Mouse (Mus musculus) hindbrain, embryonic 13.5 days (tissue): Measurements from ENCODE around the gene Gm6526. TPM values are rescaled to one million over a fixed set of nuclear protein-coding genes. Genes with fewer than 3 reads are reported as not detected.
"Not testable (repeated sequence)": the region's sequence is repeated elsewhere in the genome, so short reads cannot be mapped to it uniquely, and the experiment has no call there.

Experiments used
- ATAC-seq: fragments of 200-750 bp; cut with Nextera tagmentation; 2 replicates; pipeline ENCODE4 v1.8.0; 2017; ENCODE audit warnings: moderate TSS enrichment; ENCODE audit not compliant: low FRiP score
- H3K27ac ChIP-seq: fragments of 300-500 bp; sonication (generic); 2 replicates; pipeline ENCODE4 v1.5.1; 2015; ENCODE audit warnings: inconsistent platforms, mild to moderate bottlenecking, moderate library complexity
- H3K27me3 ChIP-seq: fragments of 300-500 bp; sonication (generic); 2 replicates; pipeline ENCODE4 v1.6.1; 2015; ENCODE audit warnings: mild to moderate bottlenecking, inconsistent platforms
- H3K36me3 ChIP-seq: fragments of 300-500 bp; sonication (generic); 2 replicates; pipeline ENCODE4 v1.6.1; 2015; ENCODE audit warnings: mild to moderate bottlenecking, inconsistent platforms
- H3K4me1 ChIP-seq: fragments of 300-500 bp; sonication (generic); replicated peaks from 2 replicates; pipeline ENCODE4 v1.6.1; 2015; ENCODE audit warnings: inconsistent platforms
- H3K4me2 ChIP-seq: fragments of 300-500 bp; sonication (generic); 2 replicates; pipeline ENCODE4 v1.6.1; 2015; ENCODE audit warnings: inconsistent platforms, mild to moderate bottlenecking, moderate library complexity
- H3K4me3 ChIP-seq: fragments of 300-500 bp; sonication (generic); 2 replicates; pipeline ENCODE4 v1.5.1; 2015; ENCODE audit warnings: mild to moderate bottlenecking, inconsistent platforms
- H3K9ac ChIP-seq: fragments of 300-500 bp; sonication (generic); 2 replicates; pipeline ENCODE4 v1.6.1; 2015; ENCODE audit warnings: mild to moderate bottlenecking, inconsistent platforms
- H3K9me3 ChIP-seq: fragments of 300-500 bp; sonication (generic); 2 replicates; pipeline ENCODE4 v1.6.1; 2016; ENCODE audit warnings: inconsistent platforms
- WGBS: fragments of 180-500 bp; shearing (Covaris S2); methylation state at CpG from one replicate; pipeline ENCODE4 v1.1.7; 2015; 5-methylcytosine and 5-hydroxymethylcytosine counted together
- polyA plus RNA-seq: library from polyadenylated mRNA; unstranded; fragments of >200 nt; fragmentation: Nextera tagmentation; extraction: Ambion mirVana; gene quantifications from 2 replicates; pipeline ENCODE4 v1.2.1, GENCODE M21; 2015

Gm6526 gene
- polyA plus RNA-seq: not detected in 2 replicates

GRCm38 (mm10) chr14:43747566-43747965 is at the start of gene Gm6526:
Gene Gm6526 (plus strand): TSS chr14:43747866.
- not testable (repeated sequence) for H3K27ac ChIP-seq, H3K27me3 ChIP-seq, H3K4me1 ChIP-seq, H3K36me3 ChIP-seq, H3K4me3 ChIP-seq, ATAC-seq, H3K9ac ChIP-seq, H3K9me3 ChIP-seq, H3K4me2 ChIP-seq
- 86% methylated on average over 4 of the region's 4 CpGs for WGBS

GRCm38 (mm10) chr14:43727385-43727784 is 20.3 kb upstream of the Gm6526 start, which contains the start of gene Gm16506:
Gene Gm16506 (minus strand): TSS chr14:43727485.
- not testable (repeated sequence) for ATAC-seq
- WGBS: 98% methylated on average over 2 of the region's 3 CpGs

GRCm38 (mm10) chr14:43784645-43785044 is 37.0 kb downstream of the Gm6526 start, which contains the start of gene Gm8180:
Gene Gm8180 (minus strand): TSS chr14:43784745.
- not testable (repeated sequence) for H3K9me3 ChIP-seq, H3K4me2 ChIP-seq, H3K4me3 ChIP-seq, H3K9ac ChIP-seq, H3K27me3 ChIP-seq, H3K36me3 ChIP-seq, H3K27ac ChIP-seq, H3K4me1 ChIP-seq, ATAC-seq
- WGBS: 86% methylated on average over 3 of the region's 3 CpGs

More at GRCm38 (mm10) chr14:43727385-43727784, 20.3 kb upstream of the Gm6526 start, which contains the start of gene Gm16506:
- not testable (repeated sequence) for H3K36me3 ChIP-seq, H3K9me3 ChIP-seq, H3K9ac ChIP-seq, H3K4me3 ChIP-seq, H3K4me2 ChIP-seq, H3K4me1 ChIP-seq, H3K27ac ChIP-seq, H3K27me3 ChIP-seq

- not testable (repeated sequence) for ATAC-seq, H3K27me3 ChIP-seq, H3K9ac ChIP-seq, H3K4me1 ChIP-seq, H3K9me3 ChIP-seq, H3K27ac ChIP-seq, H3K36me3 ChIP-seq, H3K4me3 ChIP-seq, H3K4me2 ChIP-seq
- WGBS: 84% methylated on average over 5 of the region's 5 CpGs
Observed at GRCm38 (mm10) chr14:43793811-43794210, 46.1 kb downstream of the Gm6526 start.

- H3K9ac ChIP-seq: 0 out of 2 replicates have a peak overlapping the region, but pooled peaks have one; percentile 24
- H3K36me3 ChIP-seq: no peaks in the 10 kb centered on the region
- H3K4me3 ChIP-seq: peak overlapping the region; percentile 20
- peaks cover 9% of the 10 kb centered on the region for H3K4me1 ChIP-seq
- peak overlapping the region; percentile 48 for H3K4me2 ChIP-seq
- H3K9me3 ChIP-seq: no peaks in the 10 kb centered on the region
- WGBS: 20% methylated on average over 14 of the region's 14 CpGs
- no peaks in the 10 kb centered on the region for H3K27me3 ChIP-seq
- peak; percentile 86 for ATAC-seq
- H3K27ac ChIP-seq: no peak overlapping the region
Observed at GRCm38 (mm10) chr14:43796069-43796904, 48.6 kb downstream of the Gm6526 start.

- not testable (repeated sequence) for H3K9me3 ChIP-seq, H3K36me3 ChIP-seq, H3K27ac ChIP-seq, H3K4me1 ChIP-seq, H3K27me3 ChIP-seq
- H3K4me2 ChIP-seq: peak overlapping the region; percentile 48
- ATAC-seq: peak; percentile 80
- H3K4me3 ChIP-seq: peak overlapping the region; percentile 20
- 13% methylated on average over 23 of the region's 23 CpGs for WGBS
- 0 out of 2 replicates have a peak overlapping the region, but pooled peaks have one; percentile 24 for H3K9ac ChIP-seq
Observed at GRCm38 (mm10) chr14:43796905-43797470, 49.3 kb downstream of the Gm6526 start.

- H3K9ac ChIP-seq, H3K27ac ChIP-seq, H3K4me1 ChIP-seq, H3K36me3 ChIP-seq, ATAC-seq, H3K9me3 ChIP-seq, H3K27me3 ChIP-seq, H3K4me3 ChIP-seq, H3K4me2 ChIP-seq: not testable (repeated sequence)
- WGBS: 20% methylated on average over 7 of the region's 7 CpGs
Observed at GRCm38 (mm10) chr14:43804435-43804834, 56.8 kb downstream of the Gm6526 start.

Other genes with a start within 250 kb of the Gm6526 start
- gene Gm5799, start 204.3 kb upstream of the Gm6526 start, polyA plus RNA-seq: not detected in 2 replicates
- gene Gm17654, start 168.7 kb upstream of the Gm6526 start, polyA plus RNA-seq: not detected in 2 replicates
- not detected in 2 replicates for gene Gm10375, start 139.9 kb upstream of the Gm6526 start, polyA plus RNA-seq
- not detected in 2 replicates for gene Gm8165, start 70.7 kb upstream of the Gm6526 start, polyA plus RNA-seq
- 0.49 and 1.1 TPM in 2 replicates for gene Gm7324, start 50.0 kb upstream of the Gm6526 start, polyA plus RNA-seq
- gene Gm16506, start 20.4 kb upstream of the Gm6526 start, polyA plus RNA-seq: not detected in 2 replicates
- not detected in 2 replicates for gene Gm8180, start 36.9 kb downstream of the Gm6526 start, polyA plus RNA-seq
- not detected in 2 replicates for gene Ear1, start 127.7 kb downstream of the Gm6526 start, polyA plus RNA-seq
- not detected in 2 replicates for gene Ear10, start 175.7 kb downstream of the Gm6526 start, polyA plus RNA-seq
- 7.7 and 9.2 TPM in 2 replicates for gene Gm8113, start 177.5 kb downstream of the Gm6526 start, polyA plus RNA-seq
- gene Ang5, start 209.2 kb downstream of the Gm6526 start, polyA plus RNA-seq: not detected in 2 replicates